Mouse (Mus musculus): ENCODE measurements at regions not wholly inside any gene's neighbourhood (a gene's known extent, or its start where the extent isn't known, plus 50 kb on each side); places are given as distances from the start of the nearest gene placed in this dataset.

DNA sequence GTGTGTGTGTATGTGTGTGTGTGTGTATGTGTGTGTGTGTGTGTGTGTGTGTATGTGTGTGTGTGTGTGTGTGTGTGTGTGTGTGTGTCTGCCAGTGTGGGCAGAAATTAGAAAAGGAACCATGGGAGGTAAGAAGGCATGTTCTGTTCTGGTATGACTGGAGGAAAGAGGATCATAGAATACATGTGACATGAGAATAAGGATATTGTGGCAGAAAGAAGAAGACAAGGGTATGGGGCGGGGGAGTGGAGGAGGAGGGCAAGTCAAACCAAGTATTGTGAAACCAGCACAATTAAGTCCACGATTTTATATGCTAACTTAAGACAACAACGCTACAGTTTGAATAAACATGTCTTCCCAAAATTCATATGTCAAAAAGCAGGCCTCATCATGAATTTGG, 117.4 kb upstream of the Ankrd55 start:
- no peak for DNase-seq (ENCODE audit: low read depth, low spot score)

DNA sequence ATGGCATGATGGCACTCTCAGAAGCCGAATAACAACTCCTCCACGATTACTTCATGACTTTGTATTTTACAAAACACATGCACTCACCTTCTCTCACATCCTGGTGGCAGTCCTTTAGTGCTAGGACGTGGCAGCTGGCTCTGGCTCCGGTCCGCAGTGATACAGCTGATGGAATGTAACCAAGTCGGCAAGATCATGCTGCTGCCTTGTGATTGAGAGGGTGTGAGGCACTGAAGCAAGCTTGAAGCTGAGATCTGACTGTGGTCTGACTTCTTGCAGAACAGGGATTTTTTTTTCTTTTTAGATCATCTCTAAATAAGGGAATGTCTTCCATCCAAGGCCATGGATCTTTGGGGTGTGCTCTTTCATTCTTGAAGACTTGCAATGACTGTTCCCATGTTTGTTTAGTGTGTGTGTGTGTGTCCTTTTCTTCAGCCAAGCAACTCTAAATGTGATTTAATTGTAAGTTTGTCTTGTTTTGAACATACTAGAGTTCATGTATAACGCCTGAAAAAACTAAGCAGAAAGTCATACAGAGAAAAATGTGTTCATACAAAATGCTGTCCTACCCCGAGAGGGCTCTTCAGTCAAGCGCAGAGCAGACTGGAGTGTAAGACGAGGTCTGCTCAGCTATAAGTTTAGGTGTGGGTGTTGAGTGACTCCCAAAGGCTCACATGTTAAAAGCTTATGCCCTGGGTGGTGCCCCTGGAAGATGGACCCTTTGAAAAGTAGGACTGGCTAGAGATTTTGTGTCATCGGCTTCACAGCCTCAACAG, 116.1 kb upstream of the Ankrd55 start:
- no peak for DNase-seq (ENCODE audit: low read depth, low spot score)

DNA sequence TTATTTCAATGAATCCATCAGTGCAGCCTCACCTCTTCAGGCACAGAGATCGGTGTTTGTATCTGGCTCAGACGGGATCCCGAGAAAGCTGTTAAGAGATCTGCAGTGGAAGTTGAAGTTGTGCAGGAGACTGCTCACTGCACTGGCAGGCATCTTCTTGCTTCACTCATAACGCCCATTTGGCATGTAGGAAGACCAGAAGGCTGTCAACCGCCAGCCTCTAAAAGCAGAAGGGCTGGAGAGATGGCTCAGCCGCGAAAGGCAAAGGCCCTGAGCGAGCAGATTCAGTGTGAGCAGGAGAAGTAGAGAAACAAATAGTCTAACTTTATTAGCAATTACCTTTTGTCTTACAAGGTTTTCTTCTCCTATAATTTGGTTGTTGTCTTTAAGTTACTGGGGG, 114.3 kb upstream of the Ankrd55 start:
- DNase-seq (ENCODE audit: low read depth, low spot score), result no peak

DNA sequence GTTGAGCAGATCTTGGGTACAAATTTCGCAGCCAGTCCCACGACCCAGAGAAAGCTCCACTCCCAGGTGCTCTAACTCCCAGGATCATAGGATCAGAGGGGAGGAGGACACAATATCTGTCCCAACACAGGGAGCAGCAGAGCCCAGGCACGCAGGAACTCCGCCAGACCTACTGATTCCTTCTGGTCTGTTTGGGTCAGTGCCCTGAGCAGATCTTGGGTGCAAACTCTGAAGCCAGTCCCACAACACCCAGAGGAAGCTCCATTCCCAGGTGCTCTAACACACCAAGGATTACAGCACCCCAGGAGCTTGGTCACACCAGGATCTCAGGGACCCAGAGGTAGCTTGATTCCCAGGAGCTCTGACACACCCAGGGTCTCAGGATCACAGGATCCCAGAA, 110.2 kb upstream of the Ankrd55 start:
- DNase-seq (ENCODE audit: low read depth, low spot score), result no peak

DNA sequence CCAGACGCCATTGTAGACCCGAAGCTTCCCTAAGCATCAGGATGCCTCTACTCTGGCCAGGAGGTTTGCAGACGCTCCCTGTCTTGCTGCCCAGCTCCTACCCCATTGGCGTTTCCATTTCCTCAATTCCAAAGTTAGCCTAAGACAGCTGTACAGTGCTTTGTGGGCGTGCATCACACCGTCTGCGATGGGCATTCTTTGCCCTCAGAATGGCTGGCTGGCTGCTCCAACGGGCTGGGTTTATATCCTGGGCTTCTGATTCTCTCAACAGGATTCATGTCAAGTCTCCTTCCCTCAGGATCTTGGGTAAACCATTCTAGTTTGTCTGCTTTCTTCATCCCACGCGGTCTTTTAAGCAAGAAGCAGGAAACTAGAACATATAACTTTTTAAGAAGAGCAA, 104.3 kb upstream of the Ankrd55 start:
- DNase-seq (ENCODE audit: low read depth, low spot score), result no peak

DNA sequence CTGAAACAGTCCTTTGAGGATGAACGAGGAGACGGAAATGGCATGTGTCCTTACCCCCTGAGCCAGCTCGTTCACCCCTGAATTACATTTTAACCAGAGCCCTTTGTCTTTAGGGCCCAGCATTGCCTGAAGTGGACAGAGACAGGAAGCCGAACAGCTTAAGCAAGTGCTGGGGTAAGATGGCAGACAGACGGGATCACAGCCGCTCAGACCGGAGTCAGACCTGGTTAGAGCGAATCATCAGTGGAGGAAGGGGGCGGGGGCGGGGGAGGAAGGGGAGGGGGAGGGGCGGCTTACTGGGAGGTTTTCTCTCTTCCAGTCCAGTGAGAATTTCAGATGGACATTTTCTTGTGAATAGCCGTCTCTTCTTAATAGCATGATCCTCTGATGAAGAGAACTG, 103.1 kb upstream of the Ankrd55 start:
- DNase-seq (ENCODE audit: low read depth, low spot score), result no peak

DNA sequence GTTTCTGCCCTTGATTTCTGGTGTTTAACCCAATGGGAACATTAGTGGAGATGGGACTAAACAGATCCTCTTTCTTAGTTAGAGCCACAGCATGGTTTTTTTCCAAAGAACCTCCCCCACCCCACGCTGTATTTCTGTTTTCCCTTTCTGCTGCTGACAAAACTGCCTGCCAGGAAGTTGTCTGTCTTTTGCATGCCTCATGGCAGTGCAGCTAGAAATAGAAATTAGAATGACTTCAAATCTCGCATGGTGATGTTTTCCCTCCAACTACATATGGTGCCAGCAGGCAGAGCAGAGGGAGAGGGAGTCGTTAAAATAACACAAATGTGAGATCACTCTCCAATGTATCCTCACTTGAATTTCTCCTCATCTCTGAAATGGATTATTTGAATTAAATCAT, 101.0 kb upstream of the Ankrd55 start:
- DNase-seq (ENCODE audit: low read depth, low spot score), result no peak

DNA sequence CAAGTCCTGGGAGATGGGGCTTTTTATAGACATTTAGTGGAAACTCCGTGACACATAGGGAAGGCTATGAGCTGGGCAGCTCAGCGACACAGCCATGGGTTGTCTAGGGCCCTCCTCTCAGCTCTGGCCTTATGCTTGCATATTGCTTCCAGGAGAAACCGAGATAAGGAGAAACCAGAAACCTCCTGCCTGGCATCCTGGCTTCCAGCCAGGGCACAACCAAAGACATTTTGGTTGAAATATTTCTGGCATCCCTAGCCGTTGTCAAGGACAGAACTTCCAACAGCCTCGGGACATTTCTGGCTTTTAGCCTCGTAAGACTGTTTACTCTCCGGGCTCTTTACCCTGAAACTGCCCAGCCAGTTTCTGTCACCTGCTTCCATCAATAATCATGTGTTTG, 99.9 kb upstream of the Ankrd55 start:
- no peak for DNase-seq (ENCODE audit: low read depth, low spot score)

DNA sequence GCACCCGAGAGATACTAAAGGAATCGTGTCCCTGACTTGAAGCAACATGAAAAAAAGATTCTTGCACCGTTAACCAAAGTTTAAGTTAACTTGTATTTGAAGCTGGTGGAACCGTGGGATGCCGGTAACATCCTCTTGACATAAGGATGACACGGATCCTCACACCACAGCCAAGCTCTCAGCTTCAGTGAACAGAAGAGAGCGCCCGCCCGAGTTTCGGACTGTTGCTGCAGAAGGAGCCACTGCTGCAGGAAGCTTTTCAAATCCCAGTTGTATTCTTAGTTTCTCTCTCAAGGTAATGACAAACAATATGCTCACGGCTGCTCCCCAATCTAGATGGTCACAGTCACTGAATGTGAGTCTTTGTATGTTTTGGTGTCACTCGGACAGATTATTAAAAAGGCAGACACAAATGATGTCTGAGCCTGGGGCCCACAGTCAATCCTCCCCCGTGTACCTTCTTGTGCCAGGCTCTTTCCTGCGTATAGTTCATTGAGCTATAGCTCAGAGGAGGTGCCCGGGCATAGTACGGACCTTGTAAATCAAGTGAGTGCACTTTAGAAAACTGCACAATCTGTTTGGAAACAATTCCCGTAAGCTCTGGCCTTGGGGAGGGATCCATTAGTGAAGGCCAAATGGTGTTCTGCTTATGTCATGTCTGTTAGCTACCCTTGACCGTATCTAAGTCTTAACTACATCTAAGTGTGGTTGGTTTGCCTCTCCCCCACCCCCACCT, 99.3 kb upstream of the Ankrd55 start:
- no peak for DNase-seq (ENCODE audit: low read depth, low spot score)

DNA sequence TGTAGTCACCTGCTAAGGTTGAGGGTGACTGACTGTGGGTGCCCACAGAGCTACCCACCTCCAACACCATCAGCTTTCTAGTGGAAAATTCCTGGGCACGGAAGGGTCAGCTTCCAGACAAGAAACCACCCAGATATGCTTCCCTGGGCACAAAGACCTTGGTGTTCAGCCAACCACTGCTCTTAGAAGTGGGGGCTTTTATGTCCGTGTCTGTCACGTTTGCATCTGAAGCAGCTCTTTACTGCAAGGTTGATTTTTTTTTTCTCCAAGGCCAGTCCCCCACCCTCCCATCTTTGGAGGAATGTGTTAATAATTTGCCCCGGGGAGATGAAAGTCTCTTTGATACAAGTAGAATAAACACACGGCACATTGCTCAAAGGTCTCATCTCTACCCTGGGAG, 98.6 kb upstream of the Ankrd55 start:
- DNase-seq (ENCODE audit: low read depth, low spot score), result no peak

DNA sequence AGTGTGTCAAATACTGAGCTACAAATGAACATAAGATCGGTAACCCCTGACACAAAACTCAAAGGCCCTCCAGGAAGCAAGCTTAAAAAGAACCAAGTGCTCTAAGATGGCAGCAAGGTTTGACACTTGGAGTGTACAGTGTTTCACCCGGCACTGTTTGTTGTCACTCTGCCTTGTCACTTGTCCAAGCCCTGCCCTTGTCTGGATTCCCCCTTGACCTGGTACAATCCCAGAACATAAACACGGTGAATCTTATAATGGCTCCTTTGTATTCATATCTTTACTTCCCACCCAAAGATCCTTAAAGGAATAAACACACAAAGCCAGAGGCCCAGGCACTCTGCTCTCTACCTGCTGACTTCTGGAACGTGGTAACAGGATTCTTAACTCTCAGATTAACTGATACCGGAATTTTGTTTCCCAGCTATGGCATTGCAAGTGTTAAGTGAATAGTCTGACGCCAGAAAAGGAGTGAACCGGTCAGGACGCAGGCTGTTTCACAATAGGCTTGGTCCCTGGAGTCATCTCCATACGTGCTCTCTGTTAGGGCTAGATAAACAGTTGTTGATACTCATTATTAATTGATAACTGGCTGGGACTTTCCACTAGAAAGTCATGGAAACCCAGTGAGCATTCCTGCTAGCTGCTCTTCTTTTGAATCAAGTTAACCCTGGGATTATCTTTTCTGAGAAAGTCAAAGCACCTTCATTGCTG, 95.9 kb upstream of the Ankrd55 start:
- DNase-seq (ENCODE audit: low read depth, low spot score), result no peak

DNA sequence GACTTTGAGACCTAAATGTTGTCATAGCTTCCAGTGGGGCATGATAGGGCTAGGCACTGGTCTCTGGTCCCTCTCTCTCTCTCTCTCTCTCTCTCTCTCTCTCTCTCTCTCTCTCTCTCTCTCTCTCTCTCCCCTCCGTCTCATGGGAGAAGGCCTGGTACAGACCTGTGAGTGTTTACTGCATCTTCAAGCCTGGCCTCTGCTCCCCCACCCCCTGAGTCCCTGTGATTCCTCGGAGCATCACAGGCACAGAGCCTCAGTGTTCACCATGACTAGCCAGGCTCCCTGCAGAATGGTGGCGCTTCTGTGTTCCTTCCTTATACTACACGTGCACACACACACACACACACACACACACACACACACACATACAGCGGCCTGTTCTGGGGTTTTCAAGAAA, 94.6 kb upstream of the Ankrd55 start:
- DNase-seq (ENCODE audit: low read depth, low spot score), result no peak

DNA sequence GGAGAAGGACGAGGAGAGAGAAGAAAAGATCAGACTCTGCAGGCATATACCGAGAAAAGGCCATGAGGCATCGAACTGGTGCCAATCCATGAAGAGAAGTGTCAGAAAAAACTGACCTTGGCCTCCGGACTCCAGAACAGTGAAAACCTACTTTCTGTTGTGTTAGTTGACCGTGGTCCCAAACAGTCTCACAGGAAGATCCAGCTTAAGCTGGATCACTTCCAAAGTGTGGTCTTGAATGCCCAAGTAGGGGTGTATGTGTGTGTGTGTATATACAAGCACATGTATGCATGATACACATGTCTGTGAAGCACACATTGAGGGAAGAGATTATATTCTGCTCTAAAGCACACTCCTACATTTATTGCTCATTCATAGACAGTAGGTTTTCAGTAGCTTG, 93.3 kb upstream of the Ankrd55 start:
- no peak for DNase-seq (ENCODE audit: low read depth, low spot score)

DNA sequence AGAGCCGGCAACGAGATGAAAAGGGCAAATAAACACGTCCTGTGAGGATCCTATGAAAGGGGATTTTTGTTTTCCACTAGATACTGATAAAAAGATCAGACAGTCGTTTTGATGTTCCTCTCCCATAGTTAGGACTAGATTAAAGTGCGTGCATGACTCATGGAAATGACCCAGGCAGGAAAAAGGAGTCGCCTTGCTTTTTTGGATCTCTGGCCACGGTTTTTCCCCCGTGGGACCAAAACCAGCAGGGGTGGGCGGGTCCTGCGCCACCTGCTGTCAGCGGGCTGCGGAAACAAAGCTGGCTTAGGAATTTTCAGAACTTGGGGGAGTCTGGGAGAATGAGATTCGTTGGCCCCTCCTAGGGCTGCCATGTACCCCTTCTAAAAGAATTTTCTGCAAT, 91.5 kb upstream of the Ankrd55 start:
- DNase-seq (ENCODE audit: low read depth, low spot score), result peak; percentile 20

DNA sequence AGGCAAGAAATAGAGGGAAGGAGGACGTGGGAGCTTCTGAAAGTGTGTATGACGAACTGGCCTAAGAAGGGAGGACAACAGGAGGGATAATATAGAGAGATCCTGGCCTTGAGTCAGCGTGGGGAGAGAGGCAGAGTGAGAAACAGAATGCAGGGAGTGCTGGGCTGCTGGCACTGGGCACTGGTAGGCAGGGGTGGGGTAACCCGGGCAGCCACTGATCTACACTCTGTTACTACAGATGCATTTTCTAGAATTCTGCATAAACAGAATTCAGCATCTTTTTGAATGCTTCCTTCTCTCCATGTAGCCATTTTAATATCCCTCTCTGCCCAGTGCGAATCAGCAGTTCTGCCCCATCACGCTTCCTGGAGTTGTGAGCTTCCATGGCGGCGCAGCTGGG, 84.5 kb upstream of the Ankrd55 start:
- DNase-seq (ENCODE audit: low read depth, low spot score), result no peak

DNA sequence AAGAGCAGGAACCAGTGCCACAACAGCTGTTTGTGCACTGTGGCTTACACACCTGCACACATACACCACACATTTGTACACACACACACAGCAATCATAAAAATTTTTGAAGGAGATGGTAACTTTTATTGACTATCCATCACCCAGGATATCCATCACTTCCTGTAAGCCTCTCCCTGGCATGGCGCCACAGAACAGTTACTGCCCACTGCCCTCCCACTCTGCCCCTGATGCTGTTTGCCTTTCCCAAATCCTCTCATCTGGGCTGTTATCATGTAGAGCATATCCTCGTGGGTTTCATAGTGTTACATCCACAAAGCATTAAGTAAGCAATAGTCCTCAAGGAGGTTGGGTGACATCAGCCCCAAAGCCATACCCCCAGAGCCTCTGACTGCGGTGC, 84.0 kb upstream of the Ankrd55 start:
- DNase-seq (ENCODE audit: low read depth, low spot score), result no peak

DNA sequence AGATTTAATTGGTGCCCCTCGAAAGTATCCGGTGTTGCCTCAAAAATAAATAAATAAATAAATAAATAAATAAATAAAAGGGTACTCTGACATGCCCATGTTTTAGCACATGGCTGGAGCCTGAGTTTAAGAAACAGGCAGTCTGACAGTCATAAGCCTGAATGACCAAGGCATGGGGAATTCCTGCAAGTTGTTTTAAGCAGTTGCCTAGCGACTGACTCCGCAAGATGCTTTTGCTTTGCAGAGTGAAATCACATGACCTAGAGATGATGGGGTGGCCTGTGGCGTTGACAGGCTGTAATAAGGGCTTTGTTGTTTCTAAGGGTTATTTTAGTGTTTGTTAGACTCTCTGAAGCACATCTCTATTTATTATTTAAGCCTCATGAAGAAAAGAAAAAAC, 83.4 kb upstream of the Ankrd55 start:
- no peak for DNase-seq (ENCODE audit: low read depth, low spot score)

DNA sequence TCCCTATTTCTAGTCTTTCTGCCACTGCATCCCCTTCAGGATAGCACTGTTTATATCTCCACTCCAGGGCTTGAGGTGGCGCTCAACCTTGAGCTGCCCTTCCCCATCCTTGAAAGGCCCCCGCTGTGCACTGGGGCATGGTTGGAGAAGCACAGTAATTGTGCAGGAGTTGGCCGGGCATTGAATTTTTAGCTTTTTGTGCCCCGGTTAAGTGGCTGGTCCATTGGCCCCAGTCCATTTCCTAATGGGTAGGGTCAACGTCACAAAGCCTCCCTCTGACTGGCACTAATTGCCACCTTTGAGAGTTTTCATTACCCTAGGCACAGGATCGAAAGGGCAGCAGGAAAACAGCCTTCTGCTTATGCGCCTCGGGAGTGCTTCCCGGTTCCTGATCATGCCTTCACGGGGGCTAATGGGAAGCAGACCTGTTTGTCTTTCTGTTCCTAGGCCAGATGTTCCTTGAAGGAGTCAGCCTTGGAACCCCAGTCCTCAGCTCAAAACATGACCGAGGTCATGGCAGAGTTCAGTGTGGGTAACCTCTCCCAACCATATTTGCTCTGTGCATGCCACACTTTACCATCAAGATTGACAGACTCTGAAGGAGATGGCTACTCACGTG, 80.5 kb upstream of the Ankrd55 start:
- DNase-seq (ENCODE audit: low read depth, low spot score), result no peak

DNA sequence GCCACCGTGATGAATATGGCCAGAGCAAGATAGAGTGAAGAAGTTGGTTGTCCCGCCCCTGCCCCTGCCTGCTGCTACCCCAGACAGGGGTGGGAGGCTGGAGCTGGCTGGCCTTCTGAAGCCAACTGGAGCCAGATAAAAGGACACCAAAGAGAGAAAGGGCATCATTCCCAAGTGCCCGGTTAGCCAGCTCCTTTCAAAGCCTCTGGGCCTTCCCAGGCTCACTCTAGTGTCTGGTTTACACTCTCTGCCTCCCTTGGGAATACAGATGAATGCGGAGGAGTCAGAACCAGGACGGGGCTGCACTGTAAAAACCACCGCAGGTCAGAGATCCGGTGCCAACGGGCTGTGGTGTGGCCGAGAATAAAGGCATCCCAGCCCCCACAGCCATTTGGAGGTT, 76.4 kb upstream of the Ankrd55 start:
- DNase-seq (ENCODE audit: low read depth, low spot score), result no peak

DNA sequence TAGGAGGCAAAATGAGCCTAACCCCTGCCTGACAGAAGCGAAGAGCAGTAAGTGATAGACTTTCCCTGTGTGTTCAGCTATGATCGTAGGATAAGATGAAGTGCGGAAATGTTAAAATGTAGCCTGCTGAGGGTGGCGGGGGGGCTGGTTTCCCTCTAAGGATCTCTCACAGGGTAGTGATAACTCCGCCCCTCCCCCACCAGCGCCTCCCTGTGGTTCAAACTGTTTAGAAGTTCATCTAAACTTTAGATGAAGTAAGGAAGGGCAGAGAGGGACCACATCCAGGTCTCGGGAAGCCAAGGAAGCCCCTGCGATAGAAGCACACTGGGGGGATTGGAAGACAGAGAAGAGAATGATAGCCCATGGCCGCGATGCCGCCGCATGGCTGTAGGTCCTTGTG, 75.9 kb upstream of the Ankrd55 start:
- DNase-seq (ENCODE audit: low read depth, low spot score), result no peak

DNA sequence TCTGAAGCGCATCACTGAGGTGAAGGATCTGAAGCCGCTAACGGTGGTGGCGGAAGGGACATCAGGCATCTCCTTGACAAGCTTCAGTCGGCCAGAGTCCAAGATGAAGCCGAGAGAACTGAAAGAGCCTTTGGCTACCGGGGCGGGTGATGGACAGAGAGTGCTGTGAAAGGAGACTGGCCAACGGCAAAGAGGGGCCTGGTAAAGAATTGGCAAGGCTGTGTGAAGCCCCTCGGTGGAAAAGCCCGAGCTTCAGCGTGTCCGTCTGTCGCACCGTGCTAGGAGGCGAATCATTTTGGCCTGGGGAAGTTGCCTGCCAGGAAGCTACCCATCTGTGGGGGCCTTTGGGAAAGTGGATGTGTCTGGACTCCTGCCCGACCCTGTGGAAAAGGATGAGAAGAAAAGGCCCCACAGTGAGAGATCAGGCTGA, 74.6 kb upstream of the Ankrd55 start:
- DNase-seq (ENCODE audit: low read depth, low spot score), result no peak

DNA sequence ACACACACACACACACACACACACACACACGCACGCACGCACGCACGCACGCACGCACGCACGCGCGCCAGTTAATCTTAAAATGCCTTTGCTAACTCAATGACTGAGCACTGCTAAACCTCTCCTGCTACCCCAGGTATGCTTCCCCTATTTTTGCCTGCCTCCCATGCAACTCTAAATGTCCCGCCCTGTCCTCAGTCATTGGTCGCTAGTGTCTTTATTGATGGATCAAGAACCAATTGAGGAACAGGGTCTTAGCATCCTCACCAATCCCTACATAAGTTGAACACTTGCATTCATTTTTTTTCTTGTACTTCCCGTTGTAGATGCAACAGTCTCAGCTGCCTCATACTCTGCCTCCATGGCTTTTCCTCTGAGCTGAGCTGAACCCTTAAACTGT, 72.2 kb upstream of the Ankrd55 start:
- no peak for DNase-seq (ENCODE audit: low read depth, low spot score)

Measured in embryo, embryonic 11.5 days (tissue).